Mouse (Mus musculus) midbrain, postnatal 0 days (tissue): ENCODE data around the gene Ech1. TPM values are rescaled to one million over a fixed set of nuclear protein-coding genes. Genes with fewer than 3 reads are reported as not detected.
A peak's percentile ranks its signal among the peaks of the same experiment; 100 is the strongest.

ENCODE experiments used
- ATAC-seq: fragments of 200-750 bp; cut with Nextera tagmentation; 2 replicates; pipeline ENCODE4 v1.8.0; 2017; ENCODE audit warnings: moderate number of reproducible peaks, mild to moderate bottlenecking, moderate TSS enrichment, moderate library complexity; ENCODE audit not compliant: low FRiP score
- DNase-seq: peaks from one replicate; pipeline ENCODE4 v3.0.0-alpha.2; 2015; ENCODE audit warnings: low spot score
- H3K27ac ChIP-seq: fragments of 300-500 bp; sonication (generic); 2 replicates; pipeline ENCODE4 v1.5.1; 2014; ENCODE audit warnings: low read depth, mild to moderate bottlenecking, low read length, mixed read lengths
- H3K27me3 ChIP-seq: fragments of 300-500 bp; sonication (generic); 2 replicates; pipeline ENCODE4 v1.6.1; 2014; ENCODE audit warnings: low read length, control low read depth, mixed read lengths; ENCODE audit not compliant: insufficient read depth
- H3K36me3 ChIP-seq: fragments of 300-500 bp; sonication (generic); 2 replicates; pipeline ENCODE4 v1.6.1; 2014; ENCODE audit warnings: low read length, control low read depth, mixed read lengths; ENCODE audit not compliant: insufficient read depth
- H3K4me1 ChIP-seq: fragments of 300-500 bp; sonication (generic); 2 replicates; pipeline ENCODE4 v1.6.1; 2014; ENCODE audit warnings: mild to moderate bottlenecking, control low read depth, antibody characterized with exemption, low read length, mixed read lengths; ENCODE audit not compliant: insufficient read depth
- H3K4me2 ChIP-seq: fragments of 300-500 bp; sonication (generic); 2 replicates; pipeline ENCODE4 v1.6.1; 2014; ENCODE audit warnings: low read depth, mild to moderate bottlenecking, low read length, mixed read lengths; ENCODE audit not compliant: poor library complexity, severe bottlenecking
- H3K4me3 ChIP-seq: fragments of 300-500 bp; sonication (generic); 2 replicates; pipeline ENCODE4 v1.5.1; 2014; ENCODE audit warnings: low read depth, mild to moderate bottlenecking, low read length, moderate library complexity
- H3K9ac ChIP-seq: fragments of 300-500 bp; sonication (generic); replicated peaks from 2 replicates; pipeline ENCODE4 v1.6.1; 2014; ENCODE audit warnings: mild to moderate bottlenecking, low read length, moderate library complexity, mixed read lengths; ENCODE audit not compliant: poor library complexity, severe bottlenecking
- H3K9me3 ChIP-seq: fragments of 300-500 bp; sonication (generic); 2 replicates; pipeline ENCODE4 v1.6.1; 2016; ENCODE audit warnings: low read length, control low read depth
- CTCF ChIP-seq: IDR thresholded peaks from 2 replicates; pipeline ENCODE4 v1.5.1; 2016; ENCODE audit warnings: antibody characterized with exemption, mild to moderate bottlenecking
- WGBS: fragments of 180-500 bp; shearing (Covaris S2); extraction: QIAGEN DNeasy Blood & Tissue Kit; methylation state at CpG from one replicate; pipeline ENCODE4 v1.1.7; 2014; 5-methylcytosine and 5-hydroxymethylcytosine counted together
- polyA plus RNA-seq: library from polyadenylated mRNA; unstranded; fragments of >200 nt; fragmentation: Nextera tagmentation; extraction: Ambion mirVana; gene quantifications from 2 replicates; pipeline ENCODE4 v1.2.1, GENCODE M21; 2015
- total RNA-seq: library from RNA; depleted of rRNA; stranded (reverse); fragments of >200 nt; gene quantifications from 2 replicates; pipeline ENCODE4 v1.2.3, GENCODE M21; 2014

Ech1 gene
- total and polyA plus RNA-seq, 2 experiments from 2014 or later: 103 to 104 TPM

GRCm38 (mm10) chr7:28819571-28819970 lies 5.4 kb upstream of the Ech1 start:
- Histone ChIP-seq H3K9ac (no peak overlapping the region), H3K4me1 (no peaks in the 10 kb centered on the region), H3K4me2 (no peak overlapping the region), H3K27ac (no peak overlapping the region), H3K36me3 (peaks cover 64% of the 10 kb centered on the region), H3K27me3 (no peaks in the 10 kb centered on the region), H3K9me3 (no peaks in the 10 kb centered on the region), H3K4me3 (no peak overlapping the region)
- ATAC-seq: no peak
- no peak for TF ChIP-seq CTCF
- no peak for DNase-seq
- 82% methylated on average over 4 of the region's 4 CpGs for WGBS

GRCm38 (mm10) chr7:28820358-28821260 lies 4.4 kb upstream of the Ech1 start:
- no peaks in the 10 kb centered on the region for H3K9me3 ChIP-seq

GRCm38 (mm10) chr7:28821261-28821831 lies 3.7 kb upstream of the Ech1 start:
- Histone ChIP-seq H3K4me2 (no peak overlapping the region), H3K9me3 (no peaks in the 10 kb centered on the region), H3K36me3 (peaks cover 48% of the 10 kb centered on the region), H3K4me3 (no peak overlapping the region), H3K4me1 (peaks cover 6% of the 10 kb centered on the region; the same call in 1 of the 2 replicates), H3K27me3 (no peaks in the 10 kb centered on the region), H3K9ac (no peak overlapping the region), H3K27ac (no peak overlapping the region)
- 62% methylated on average over 10 of the region's 10 CpGs for WGBS
- ATAC-seq: no peak
- no peak for TF ChIP-seq CTCF
- DNase-seq: no peak

More at GRCm38 (mm10) chr7:28820358-28821260, 4.4 kb upstream of the Ech1 start:
- WGBS: 40% methylated on average over 12 of the region's 12 CpGs
- H3K9ac ChIP-seq: no peak overlapping the region
- 0 out of 2 replicates have a peak, but pooled peaks cover under 1% of the 10 kb centered on the region for H3K4me1 ChIP-seq
- no peak overlapping the region for H3K4me3 ChIP-seq
- H3K36me3 ChIP-seq: peaks cover 55% of the 10 kb centered on the region
- no peak for ATAC-seq
- TF ChIP-seq CTCF: no peak
- peak overlapping the region; percentile 26; the same call in 1 of the 2 replicates for H3K27ac ChIP-seq
- H3K27me3 ChIP-seq: no peaks in the 10 kb centered on the region
- peak; percentile 51 for DNase-seq
- no peak overlapping the region for H3K4me2 ChIP-seq

- peaks cover 38% of the 10 kb centered on the region for H3K36me3 ChIP-seq
Measured at GRCm38 (mm10) chr7:28822556-28822955, 2.5 kb upstream of the Ech1 start.

GRCm38 (mm10) chr7:28822993-28823903 lies 1.8 kb upstream of the Ech1 start:
- no peak overlapping the region for H3K27ac ChIP-seq
- WGBS: 56% methylated on average over 10 of the region's 10 CpGs
- no peak for TF ChIP-seq CTCF

More at GRCm38 (mm10) chr7:28822556-28822955, 2.5 kb upstream of the Ech1 start:
- Histone ChIP-seq H3K27me3 (no peaks in the 10 kb centered on the region), H3K4me1 (peaks cover 6% of the 10 kb centered on the region; the same call in 1 of the 2 replicates), H3K9ac (no peak overlapping the region), H3K9me3 (no peaks in the 10 kb centered on the region), H3K4me3 (no peak overlapping the region), H3K27ac (no peak overlapping the region), H3K4me2 (no peak overlapping the region)
- WGBS: 52% methylated on average over 1 of the region's 1 CpGs
- ATAC-seq (no peak), DNase-seq (no peak)
- TF ChIP-seq CTCF: no peak

More at GRCm38 (mm10) chr7:28822993-28823903, 1.8 kb upstream of the Ech1 start:
- Histone ChIP-seq H3K4me1 (peaks cover 6% of the 10 kb centered on the region; the same call in 1 of the 2 replicates), H3K4me3 (no peak overlapping the region), H3K9me3 (no peaks in the 10 kb centered on the region), H3K9ac (0 out of 2 replicates have a peak overlapping the region, but pooled peaks have one; percentile 13), H3K36me3 (peaks cover 31% of the 10 kb centered on the region), H3K27me3 (no peaks in the 10 kb centered on the region), H3K4me2 (no peak overlapping the region)
- no peak for ATAC-seq
- no peak for DNase-seq
